ENCODE assay signal across 30 mouse cellular contexts in genomic region chr19:38191446-38191845, GRCm38 (mm10). TPM values are rescaled to one million over a fixed set of nuclear protein-coding genes. Genes with fewer than 3 reads are reported as not detected.
A peak's percentile ranks its signal among the peaks of the same experiment; 100 is the strongest.
DNase-seq lines count a peak whose midpoint lies in the region; ATAC-seq and TF ChIP-seq lines count a peak whose summit lies in the region.
"Had no signal": no experiment of that assay in that cellular context is flagged by ENCODE, and none has a peak within 500 bp of the region (broad histone marks: within the 10 kb centered on the region; RNA-seq: fewer than 3 reads in every experiment).

No protein-coding gene starts in this region.

- no peak for TF ChIP-seq POLR2A in liver, adult 2 months (IDR thresholded peaks at IDR 0.05; ENCODE audit: extremely low read depth, insufficient read depth, low read length)

- no peaks in the 10 kb centered on the region; the same call in 1 of the 2 replicates for H3K79me2 ChIP-seq in liver, adult 2 months (ENCODE audit: control insufficient read depth, insufficient read depth, low read length)

- 23% methylated on average over 5 of the region's 5 CpGs for WGBS in liver, adult 2 months
- WGBS in liver, embryonic 16.5 days (ENCODE audit: insufficient replicate concordance) = 61% methylated on average over 5 of the region's 5 CpGs
- 88% methylated on average over 5 of the region's 5 CpGs for WGBS in hindbrain, embryonic 14.5 days

- ATAC-seq in liver, embryonic 16.5 days (ENCODE audit: low read depth) = peak; percentile 82
- ATAC-seq in hindbrain, embryonic 14.5 days (ENCODE audit: low FRiP score) = no peak
- ATAC-seq: forebrain, postnatal 0 days; inflammation-experienced regulatory T-cells, adult 6 months; midbrain, embryonic 13.5 days had no signal

- H3K9me3 ChIP-seq in liver, embryonic 16.5 days (replicated peaks; ENCODE audit: control insufficient read depth, low read length) = no peaks in the 10 kb centered on the region
- no peaks in the 10 kb centered on the region for H3K9me3 ChIP-seq in hindbrain, embryonic 14.5 days (ENCODE audit: control insufficient read depth, low read length)
- H3K9me3 ChIP-seq: embryonic facial prominence, embryonic 15.5 days; heart, embryonic 13.5 days; hindbrain, embryonic 12.5 days; midbrain, embryonic 13.5 days had no signal

- TF ChIP-seq CTCF in liver, adult 2 months (IDR thresholded peaks at IDR 0.05; ENCODE audit: low read depth, low read length) = no peak

- H3K27ac ChIP-seq in liver, adult 2 months (replicated peaks; ENCODE audit: insufficient read depth, low read depth, low read length) = peak overlapping the region; percentile 99
- peak overlapping the region; percentile 72; the same call in 1 of the 2 replicates for H3K27ac ChIP-seq in liver, embryonic 16.5 days (ENCODE audit: low read length)
- H3K27ac ChIP-seq in hindbrain, embryonic 14.5 days = no peak overlapping the region
- H3K27ac ChIP-seq: embryonic facial prominence, embryonic 15.5 days; heart, embryonic 13.5 days; hindbrain, embryonic 12.5 days; left cerebral cortex, adult 2 months; midbrain, embryonic 13.5 days had no signal

- no peak overlapping the region for H3K4me3 ChIP-seq in liver, adult 2 months (ENCODE audit: insufficient read depth, low read depth, low read length)
- no peak overlapping the region for H3K4me3 ChIP-seq in liver, embryonic 16.5 days (ENCODE audit: low read depth, low read length)
- H3K4me3 ChIP-seq in hindbrain, embryonic 14.5 days (replicated peaks; ENCODE audit: low read length) = no peak overlapping the region
- H3K4me3 ChIP-seq: embryonic facial prominence, embryonic 15.5 days; heart, embryonic 13.5 days; hindbrain, embryonic 12.5 days; left cerebral cortex, adult 2 months; midbrain, embryonic 13.5 days had no signal

- H3K27me3 ChIP-seq in liver, adult 2 months (ENCODE audit: control insufficient read depth, insufficient read depth, low read length) = no peaks in the 10 kb centered on the region
- no peaks in the 10 kb centered on the region for H3K27me3 ChIP-seq in liver, embryonic 16.5 days (ENCODE audit: control insufficient read depth, insufficient read depth, low read depth, low read length)
- no peaks in the 10 kb centered on the region for H3K27me3 ChIP-seq in hindbrain, embryonic 14.5 days (ENCODE audit: control insufficient read depth, insufficient read depth, low read length)
- H3K27me3 ChIP-seq: embryonic facial prominence, embryonic 15.5 days; heart, embryonic 13.5 days; hindbrain, embryonic 12.5 days; midbrain, embryonic 13.5 days had no signal

- DNase-seq in fat pad, adult 2 months (ENCODE audit: extremely low read depth, low read depth, low spot score) = peak; percentile 45
- peak; percentile 28 for DNase-seq in gonadal fat pad, adult 2 months (ENCODE audit: low read depth)
- DNase-seq in liver, adult 2 months (ENCODE audit: extremely low read depth, low read depth, low spot score) = peak; percentile 100
- DNase-seq in right cerebral cortex, adult 18-20 months = no peak
- no peak for DNase-seq in thymus, postnatal 0 days (ENCODE audit: low spot score)
- no peak for DNase-seq in hindbrain, embryonic 14.5 days (ENCODE audit: low spot score)
- DNase-seq: adrenal gland, postnatal 25 days; cerebellum, adult 9-10 months; forebrain, postnatal 0 days; gastrocnemius, postnatal 14 days; heart, adult 18-20 months; heart, postnatal 14 days; lung, adult 2 months; lung, postnatal 14 days; right cerebral cortex, postnatal 25 days; spleen, adult 18-20 months; thymus, postnatal 25 days had no signal

- peaks cover 9% of the 10 kb centered on the region for H3K36me3 ChIP-seq in liver, adult 2 months (ENCODE audit: control insufficient read depth, insufficient read depth, low read length)
- H3K36me3 ChIP-seq in liver, embryonic 16.5 days (ENCODE audit: control insufficient read depth, insufficient read depth) = peaks cover 5% of the 10 kb centered on the region
- peaks cover 28% of the 10 kb centered on the region for H3K36me3 ChIP-seq in hindbrain, embryonic 14.5 days (replicated peaks; ENCODE audit: control insufficient read depth, insufficient read depth)

- no peak overlapping the region for H3K4me2 ChIP-seq in liver, embryonic 16.5 days (ENCODE audit: low read depth, low read length)
- no peak overlapping the region for H3K4me2 ChIP-seq in hindbrain, embryonic 14.5 days (replicated peaks)
- H3K4me2 ChIP-seq: embryonic facial prominence, embryonic 15.5 days; heart, embryonic 13.5 days; hindbrain, embryonic 12.5 days; midbrain, embryonic 13.5 days had no signal

- no peak overlapping the region for H3K9ac ChIP-seq in liver, adult 2 months (ENCODE audit: low read depth, low read length)
- H3K9ac ChIP-seq in liver, embryonic 16.5 days (ENCODE audit: low read depth, low read length) = no peak overlapping the region
- H3K9ac ChIP-seq in hindbrain, embryonic 14.5 days = no peak overlapping the region
- H3K9ac ChIP-seq: embryonic facial prominence, embryonic 15.5 days; forebrain, postnatal 0 days; heart, embryonic 13.5 days; hindbrain, embryonic 12.5 days; midbrain, embryonic 13.5 days had no signal

- peaks cover 20% of the 10 kb centered on the region for H3K4me1 ChIP-seq in liver, adult 2 months (ENCODE audit: control insufficient read depth, insufficient read depth, low read length)
- H3K4me1 ChIP-seq in liver, embryonic 16.5 days (ENCODE audit: control insufficient read depth, low read depth, low read length) = no peaks in the 10 kb centered on the region
- H3K4me1 ChIP-seq in hindbrain, embryonic 14.5 days (replicated peaks; ENCODE audit: control insufficient read depth, insufficient read depth, low read length) = no peaks in the 10 kb centered on the region
- H3K4me1 ChIP-seq: embryonic facial prominence, embryonic 15.5 days; heart, embryonic 13.5 days; hindbrain, embryonic 12.5 days; midbrain, embryonic 13.5 days had no signal

RNA-seq across cellular contexts. Expression of gene Fra10ac1, which starts 32.5 kb away (rescaled TPM):
- polyA plus RNA-seq in gonadal fat pad, adult 2 months (2012; rRNA removed) = 3.7 and 5.3 TPM in 2 replicates
- 8.2 and 11.9 TPM in 2 replicates for total RNA-seq in liver, adult 2 months (2014; rRNA removed)
- 4.2 TPM in 2 replicates for polyA plus RNA-seq in liver, adult 2 months (2012; rRNA removed)
- polyA plus RNA-seq in liver, embryonic 16.5 days (2015; fragmentation: Nextera tagmentation; extraction: Ambion mirVana) = 9.9 and 12.2 TPM in 2 replicates
- polyA plus RNA-seq in thymus, postnatal 0 days (2015; fragmentation: Nextera tagmentation; extraction: Ambion mirVana) = 33.7 and 34.1 TPM in 2 replicates
- 33.5 and 34.5 TPM in 2 replicates for polyA plus RNA-seq in hindbrain, embryonic 14.5 days (2014; fragmentation: Nextera tagmentation; extraction: Ambion mirVana)

RNA-seq across cellular contexts. Expression of gene Pde6c, which starts 58.9 kb away (rescaled TPM):
- polyA plus RNA-seq in gonadal fat pad, adult 2 months (2012; rRNA removed) = not detected in 2 replicates
- total RNA-seq in liver, adult 2 months (2014; rRNA removed) = 1.0 and 2.1 TPM in 2 replicates
- 0.09 TPM in 1 of 2 replicates, not detected in the other for polyA plus RNA-seq in liver, adult 2 months (2012; rRNA removed)
- 6.7 and 7.1 TPM in 2 replicates for polyA plus RNA-seq in liver, embryonic 16.5 days (2015; fragmentation: Nextera tagmentation; extraction: Ambion mirVana)
- not detected in 2 replicates for polyA plus RNA-seq in thymus, postnatal 0 days (2015; fragmentation: Nextera tagmentation; extraction: Ambion mirVana)
- polyA plus RNA-seq in hindbrain, embryonic 14.5 days (2014; fragmentation: Nextera tagmentation; extraction: Ambion mirVana) = 0.21 and 0.22 TPM in 2 replicates
- total RNA-seq: adrenal gland, postnatal 25 days; common myeloid progenitor, adult 5-6 weeks; forebrain, postnatal 0 days; gastrocnemius, postnatal 14 days; heart, adult 18-20 months; heart, postnatal 14 days; megakaryocyte progenitor cell, adult 5-6 weeks; MEL; monocyte, adult 5-6 weeks; neutrophil, adult 5-6 weeks had no signal
- polyA plus RNA-seq: C2C12; embryonic facial prominence, embryonic 15.5 days; heart, embryonic 13.5 days; inflammation-experienced regulatory T-cells, adult 6 months; lung, adult 2 months had no signal

Comparison
In these comparisons a context has a peak if more than half of its experiments do, and no peak if none do; other contexts are left out.
1. DNase-seq: peak in fat pad, adult 2 months (single experiment), gonadal fat pad, adult 2 months (single experiment) and liver, adult 2 months (single experiment); none in right cerebral cortex, adult 18-20 months (single experiment), thymus, postnatal 0 days (single experiment) and hindbrain, embryonic 14.5 days (single experiment).